Mouse (Mus musculus) embryonic fibroblast, embryonic 13.5 days (primary cell): ENCODE measurements around the gene Ezr. TPM values are rescaled to one million over a fixed set of nuclear protein-coding genes. Genes with fewer than 3 reads are reported as not detected.
"Not testable (repeated sequence)": the region's sequence is repeated elsewhere in the genome, so short reads cannot be mapped to it uniquely, and the experiment has no call there.

Experiments
- H3K27ac ChIP-seq: 2 replicates; pipeline ENCODE4 v1.5.1; 2012; ENCODE audit warnings: low read length, control low read depth, inconsistent platforms; ENCODE audit not compliant: insufficient read depth
- H3K4me1 ChIP-seq: 2 replicates; pipeline ENCODE4 v1.6.1; 2011; ENCODE audit warnings: low read length; ENCODE audit not compliant: control insufficient read depth, insufficient read depth
- H3K4me3 ChIP-seq: 2 replicates; pipeline ENCODE4 v1.5.1; 2011; ENCODE audit warnings: mild to moderate bottlenecking, control low read depth, low read length; ENCODE audit not compliant: insufficient read depth
- CTCF ChIP-seq: IDR thresholded peaks from 2 replicates; pipeline ENCODE4 v1.5.1; 2011; ENCODE audit warnings: mild to moderate bottlenecking, control low read depth, low read length, moderate library complexity, borderline replicate concordance; ENCODE audit not compliant: insufficient read depth
- POLR2A ChIP-seq: IDR thresholded peaks from 2 replicates; pipeline ENCODE4 v1.6.1; 2011; ENCODE audit warnings: low read depth, mild to moderate bottlenecking, control low read depth, low read length, moderate library complexity
- polyA plus RNA-seq: library from polyadenylated mRNA; stranded (reverse); fragments of >200 nt; gene quantifications from 2 replicates; pipeline ENCODE4 v1.2.4, GENCODE M21; 2011; ENCODE audit warnings: low read depth; ENCODE audit not compliant: missing spikeins, insufficient read length

Gene Ezr
- polyA plus RNA-seq, 1 experiment: 20.9 TPM

- TF ChIP-seq POLR2A: no peak
- no peak for TF ChIP-seq CTCF
- no peak overlapping the region for H3K4me3 ChIP-seq
- H3K4me1 ChIP-seq: no peaks in the 10 kb centered on the region
- H3K27ac ChIP-seq: no peak overlapping the region
Observed at GRCm38 (mm10) chr17:6732665-6733064, 49.9 kb downstream of the Ezr start.

- no peak for TF ChIP-seq CTCF
- TF ChIP-seq POLR2A: no peak
- Histone ChIP-seq H3K4me1 (no peaks in the 10 kb centered on the region), H3K27ac (no peak overlapping the region), H3K4me3 (no peak overlapping the region)
Observed at GRCm38 (mm10) chr17:6731634-6732033, 51.0 kb downstream of the Ezr start.

- H3K4me3 ChIP-seq: no peak overlapping the region
- H3K4me1 ChIP-seq: no peaks in the 10 kb centered on the region
- no peak overlapping the region for H3K27ac ChIP-seq
- TF ChIP-seq POLR2A: no peak
- TF ChIP-seq CTCF: no peak
Observed at GRCm38 (mm10) chr17:6731132-6731531, 51.5 kb downstream of the Ezr start.

DNA sequence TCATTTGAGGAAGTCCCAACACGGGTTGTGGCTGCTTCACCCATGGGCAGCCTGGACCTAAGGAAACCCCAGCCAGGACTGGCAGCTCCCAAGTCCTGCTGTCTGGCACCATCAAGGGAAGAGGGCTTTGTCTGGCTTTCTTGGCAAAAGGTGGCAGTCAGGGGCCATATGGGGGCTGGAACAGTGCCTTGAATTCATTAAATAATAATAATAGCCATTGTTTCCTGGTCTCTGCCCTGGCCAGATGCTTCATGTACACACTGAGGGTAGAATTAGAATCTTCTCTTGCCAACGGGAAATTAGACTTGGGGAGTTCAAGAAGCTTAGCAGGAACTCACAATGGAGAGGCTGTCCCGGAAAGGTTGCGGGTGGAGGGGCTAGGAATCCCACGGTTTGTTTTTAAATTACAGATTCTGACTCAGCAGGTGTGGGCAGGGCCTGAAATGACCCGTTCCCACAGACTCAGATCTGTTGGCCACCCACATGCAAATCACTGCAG is 53.3 kb downstream of the Ezr start:
- no peaks in the 10 kb centered on the region for H3K4me1 ChIP-seq
- TF ChIP-seq CTCF (no peak), POLR2A (no peak)
- no peak overlapping the region for H3K4me3 ChIP-seq
- no peak overlapping the region for H3K27ac ChIP-seq

DNA sequence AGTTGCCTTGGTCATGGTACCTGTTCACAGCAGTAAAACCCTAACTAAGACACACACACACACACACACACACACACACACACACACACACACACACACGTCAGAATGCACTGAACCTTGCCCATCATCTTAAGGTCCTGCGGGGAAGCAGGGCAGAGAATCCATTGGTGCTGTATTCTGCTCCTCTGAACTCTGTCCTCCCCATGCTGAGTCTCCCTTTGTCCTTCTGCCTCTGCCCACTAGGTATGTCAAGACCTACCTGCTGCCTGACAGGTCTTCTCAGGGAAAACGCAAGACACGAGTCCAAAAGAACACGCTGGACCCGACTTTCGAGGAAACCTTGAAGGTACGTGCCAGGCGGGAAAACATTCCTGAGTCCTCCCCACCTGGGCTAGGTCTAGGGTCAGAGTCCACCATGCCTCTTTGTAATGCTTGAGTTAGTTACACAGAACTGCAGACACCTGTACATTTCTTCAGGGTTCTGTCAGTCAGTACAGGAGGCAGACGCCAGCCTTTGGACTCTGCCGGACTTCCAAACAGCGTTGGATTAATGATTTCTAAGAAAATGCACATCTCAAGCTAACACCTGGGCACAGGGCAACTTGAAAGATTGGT is 54.5 kb downstream of the Ezr start:
- Histone ChIP-seq H3K4me3 (no peak overlapping the region), H3K27ac (no peak overlapping the region), H3K4me1 (no peaks in the 10 kb centered on the region)
- TF ChIP-seq CTCF (no peak), POLR2A (no peak)

- not testable (repeated sequence) for H3K4me1 ChIP-seq, H3K27ac ChIP-seq, H3K4me3 ChIP-seq
Observed at GRCm38 (mm10) chr17:6713944-6714343, 68.6 kb downstream of the Ezr start.

GRCm38 (mm10) chr17:6713483-6713882 is 69.1 kb downstream of the Ezr start:
- H3K4me1 ChIP-seq, H3K4me3 ChIP-seq, H3K27ac ChIP-seq: not testable (repeated sequence)

DNA sequence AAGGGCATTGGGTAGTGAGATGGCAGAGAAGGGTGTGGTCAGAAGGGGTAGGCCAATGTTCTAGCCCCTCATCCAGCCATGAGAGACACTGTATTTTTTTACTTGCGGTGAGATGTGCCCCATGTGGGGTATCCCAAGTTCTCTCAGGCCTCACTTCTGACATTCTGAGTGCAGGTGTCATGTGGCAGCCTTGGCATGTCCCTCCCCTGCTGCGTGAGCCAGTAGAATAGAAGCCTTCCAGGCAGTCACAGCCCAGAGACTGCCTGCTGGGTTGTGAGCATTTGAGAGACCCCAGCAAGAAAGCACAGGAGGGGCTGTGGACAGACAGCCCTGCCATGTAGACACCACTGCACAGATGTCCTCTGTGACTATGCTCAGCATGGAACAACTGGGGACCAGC is 74.4 kb downstream of the Ezr start:
- H3K27ac ChIP-seq, H3K4me1 ChIP-seq: not testable (repeated sequence)

GRCm38 (mm10) chr17:6707422-6707821 is 75.2 kb downstream of the Ezr start:
- H3K27ac ChIP-seq, H3K4me3 ChIP-seq, H3K4me1 ChIP-seq: not testable (repeated sequence)

More for the DNA sequence above, 74.4 kb downstream of the Ezr start:
- H3K4me3 ChIP-seq: not testable (repeated sequence)

GRCm38 (mm10) chr17:6706448-6706847 is 76.1 kb downstream of the Ezr start:
- H3K4me3 ChIP-seq, H3K4me1 ChIP-seq, H3K27ac ChIP-seq: not testable (repeated sequence)

- not testable (repeated sequence) for H3K4me1 ChIP-seq, H3K4me3 ChIP-seq, H3K27ac ChIP-seq
Observed at GRCm38 (mm10) chr17:6703381-6704270, 79.0 kb downstream of the Ezr start.

GRCm38 (mm10) chr17:6702625-6703221 is 79.9 kb downstream of the Ezr start:
- not testable (repeated sequence) for H3K4me3 ChIP-seq, H3K4me1 ChIP-seq, H3K27ac ChIP-seq

GRCm38 (mm10) chr17:6700077-6700476 is 82.5 kb downstream of the Ezr start:
- H3K4me1 ChIP-seq, H3K27ac ChIP-seq: not testable (repeated sequence)

GRCm38 (mm10) chr17:6699502-6699901 is 83.1 kb downstream of the Ezr start:
- not testable (repeated sequence) for H3K4me3 ChIP-seq, H3K27ac ChIP-seq, H3K4me1 ChIP-seq

More at GRCm38 (mm10) chr17:6700077-6700476, 82.5 kb downstream of the Ezr start:
- not testable (repeated sequence) for H3K4me3 ChIP-seq
